Mouse (Mus musculus): Measurements from ENCODE around the gene Atp2b2. TPM values are rescaled to one million over a fixed set of nuclear protein-coding genes. Genes with fewer than 3 reads are reported as not detected.

Atp2b2 gene
- total and polyA plus RNA-seq, 2 experiments, result 1.0 to 1.1 TPM

DNA sequence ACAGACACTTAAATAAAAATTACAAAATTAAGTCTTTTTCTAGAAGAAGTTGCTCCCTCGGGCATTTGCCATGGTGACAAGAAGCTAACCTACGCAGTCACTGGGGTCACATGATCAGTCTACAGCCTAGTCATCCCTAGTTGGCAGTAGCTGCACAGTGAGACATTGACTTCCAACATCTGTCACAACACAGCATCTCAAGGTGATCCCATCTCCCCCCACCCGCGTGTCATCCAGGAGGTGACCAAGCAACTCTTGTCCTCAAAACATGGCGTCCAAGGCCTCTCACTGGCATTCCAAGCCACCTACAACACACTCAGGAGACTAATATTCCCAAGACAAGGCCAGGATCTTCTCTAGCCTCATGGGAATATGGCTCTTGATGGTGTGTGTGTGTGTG, 48.2 kb downstream of the Atp2b2 start:
- H3K27ac ChIP-seq (replicated peaks; ENCODE audit: insufficient read depth, low read depth, low read length), result no peak overlapping the region
- 89% methylated on average over 5 of the region's 5 CpGs for WGBS
- DNase-seq (ENCODE audit: extremely low read depth, low read depth, low spot score), result no peak
- no peaks in the 10 kb centered on the region for H3K36me3 ChIP-seq (ENCODE audit: control insufficient read depth, insufficient read depth, low read length)
- no peak overlapping the region for H3K4me3 ChIP-seq (ENCODE audit: insufficient read depth, low read depth, low read length)
- no peaks in the 10 kb centered on the region for H3K79me2 ChIP-seq (ENCODE audit: control insufficient read depth, insufficient read depth, low read length)
- no peaks in the 10 kb centered on the region for H3K4me1 ChIP-seq (ENCODE audit: control insufficient read depth, insufficient read depth, low read length)
- TF ChIP-seq CTCF (IDR thresholded peaks at IDR 0.05; ENCODE audit: low read depth, low read length) (no peak), POLR2A (IDR thresholded peaks at IDR 0.05; ENCODE audit: extremely low read depth, insufficient read depth, low read length) (no peak)
- no peak overlapping the region for H3K9ac ChIP-seq (ENCODE audit: low read depth, low read length)
- no peaks in the 10 kb centered on the region for H3K27me3 ChIP-seq (ENCODE audit: control insufficient read depth, insufficient read depth, low read length)

DNA sequence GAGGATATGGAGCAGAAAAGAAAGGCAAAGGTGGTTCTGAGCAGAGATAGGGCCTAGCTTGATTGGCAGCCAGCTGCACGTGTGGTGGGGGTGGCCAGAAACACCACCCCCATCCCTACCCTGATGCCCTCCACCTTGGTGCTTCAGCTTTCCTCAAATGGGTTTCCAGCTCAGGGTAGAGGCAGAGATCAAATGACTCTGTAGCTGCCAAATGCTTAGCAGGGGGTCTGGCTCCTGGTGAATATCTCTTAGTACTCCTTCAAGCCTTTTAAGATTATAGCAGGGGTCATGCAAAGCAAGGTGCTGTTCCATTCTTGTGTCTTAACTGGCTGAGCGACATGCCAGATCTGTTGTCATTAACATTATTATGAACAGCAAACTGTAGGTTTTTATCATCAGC, 50.3 kb downstream of the Atp2b2 start:
- TF ChIP-seq CTCF (IDR thresholded peaks at IDR 0.05; ENCODE audit: low read depth, low read length) (no peak), POLR2A (IDR thresholded peaks at IDR 0.05; ENCODE audit: extremely low read depth, insufficient read depth, low read length) (no peak)
- no peaks in the 10 kb centered on the region for H3K4me1 ChIP-seq (ENCODE audit: control insufficient read depth, insufficient read depth, low read length)
- H3K79me2 ChIP-seq (ENCODE audit: control insufficient read depth, insufficient read depth, low read length), result no peaks in the 10 kb centered on the region
- no peaks in the 10 kb centered on the region for H3K36me3 ChIP-seq (ENCODE audit: control insufficient read depth, insufficient read depth, low read length)
- DNase-seq (ENCODE audit: extremely low read depth, low read depth, low spot score), result no peak
- H3K27me3 ChIP-seq (ENCODE audit: control insufficient read depth, insufficient read depth, low read length), result no peaks in the 10 kb centered on the region
- 71% methylated on average over 2 of the region's 2 CpGs for WGBS
- H3K9ac ChIP-seq (ENCODE audit: low read depth, low read length), result no peak overlapping the region
- H3K27ac ChIP-seq (replicated peaks; ENCODE audit: insufficient read depth, low read depth, low read length), result no peak overlapping the region
- no peak overlapping the region for H3K4me3 ChIP-seq (ENCODE audit: insufficient read depth, low read depth, low read length)

DNA sequence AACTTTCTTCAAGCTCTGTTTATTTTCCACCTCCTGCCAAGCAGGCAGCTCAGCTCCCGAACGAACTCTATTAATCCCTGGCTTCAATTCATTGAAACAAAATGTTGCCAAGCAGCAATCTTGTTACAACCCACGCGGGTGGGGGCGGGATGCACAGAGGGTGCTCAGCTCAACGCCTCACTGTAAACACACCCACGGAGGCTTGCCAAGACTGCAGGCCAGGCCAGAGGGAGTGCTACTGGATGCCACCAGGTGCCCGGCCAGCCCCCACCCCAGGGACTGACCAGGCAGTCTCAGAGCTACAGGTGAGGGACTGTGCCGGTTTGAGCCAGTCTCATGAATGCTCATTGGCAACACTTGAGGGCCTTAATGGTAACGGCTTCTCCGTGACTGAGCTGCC, 50.9 kb downstream of the Atp2b2 start:
- DNase-seq (ENCODE audit: extremely low read depth, low read depth, low spot score), result peak; percentile 9
- WGBS, result 35% methylated on average over 11 of the region's 11 CpGs

DNA sequence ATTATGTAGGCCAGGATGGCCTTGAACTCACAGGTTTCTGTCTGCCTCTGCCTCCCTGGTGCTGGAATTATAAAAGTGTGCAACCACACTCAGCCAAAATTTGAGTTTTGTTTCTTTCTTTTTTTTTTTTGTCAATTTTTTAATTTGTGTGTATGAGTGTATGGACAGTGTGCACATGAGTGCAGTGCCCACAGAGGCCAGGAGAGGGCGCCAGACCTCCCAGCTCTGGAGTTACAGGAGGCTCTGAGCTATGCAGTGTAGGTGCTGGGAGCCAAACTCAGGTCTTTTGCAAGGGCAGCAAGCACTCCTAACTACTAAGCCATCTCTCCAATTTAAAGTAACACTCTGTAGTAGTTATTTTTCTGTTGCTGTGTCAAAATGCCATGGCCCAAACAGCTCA, 52.4 kb downstream of the Atp2b2 start:
- H3K27me3 ChIP-seq (ENCODE audit: control insufficient read depth, insufficient read depth, low read length), result no peaks in the 10 kb centered on the region
- TF ChIP-seq POLR2A (IDR thresholded peaks at IDR 0.05; ENCODE audit: extremely low read depth, insufficient read depth, low read length) (no peak), CTCF (IDR thresholded peaks at IDR 0.05; ENCODE audit: low read depth, low read length) (peak; percentile 44)
- 0% methylated on average over 1 of the region's 1 CpGs for WGBS
- H3K79me2 ChIP-seq (ENCODE audit: control insufficient read depth, insufficient read depth, low read length), result no peaks in the 10 kb centered on the region
- H3K9ac ChIP-seq (ENCODE audit: low read depth, low read length), result no peak overlapping the region
- no peak for DNase-seq (ENCODE audit: extremely low read depth, low read depth, low spot score)
- H3K4me1 ChIP-seq (ENCODE audit: control insufficient read depth, insufficient read depth, low read length), result no peaks in the 10 kb centered on the region
- H3K36me3 ChIP-seq (ENCODE audit: control insufficient read depth, insufficient read depth, low read length), result no peaks in the 10 kb centered on the region
- H3K4me3 ChIP-seq (ENCODE audit: insufficient read depth, low read depth, low read length), result no peak overlapping the region
- no peak overlapping the region for H3K27ac ChIP-seq (replicated peaks; ENCODE audit: insufficient read depth, low read depth, low read length)

More for the DNA sequence above, 50.9 kb downstream of the Atp2b2 start:
- Histone ChIP-seq H3K36me3 (ENCODE audit: control insufficient read depth, insufficient read depth, low read length) (no peaks in the 10 kb centered on the region), H3K4me1 (ENCODE audit: control insufficient read depth, insufficient read depth, low read length) (no peaks in the 10 kb centered on the region), H3K9ac (ENCODE audit: low read depth, low read length) (no peak overlapping the region), H3K27ac (replicated peaks; ENCODE audit: insufficient read depth, low read depth, low read length) (no peak overlapping the region), H3K27me3 (ENCODE audit: control insufficient read depth, insufficient read depth, low read length) (no peaks in the 10 kb centered on the region), H3K4me3 (ENCODE audit: insufficient read depth, low read depth, low read length) (no peak overlapping the region), H3K79me2 (ENCODE audit: control insufficient read depth, insufficient read depth, low read length) (no peaks in the 10 kb centered on the region)
- no peak for TF ChIP-seq POLR2A (IDR thresholded peaks at IDR 0.05; ENCODE audit: extremely low read depth, insufficient read depth, low read length)
- no peak for TF ChIP-seq CTCF (IDR thresholded peaks at IDR 0.05; ENCODE audit: low read depth, low read length)

DNA sequence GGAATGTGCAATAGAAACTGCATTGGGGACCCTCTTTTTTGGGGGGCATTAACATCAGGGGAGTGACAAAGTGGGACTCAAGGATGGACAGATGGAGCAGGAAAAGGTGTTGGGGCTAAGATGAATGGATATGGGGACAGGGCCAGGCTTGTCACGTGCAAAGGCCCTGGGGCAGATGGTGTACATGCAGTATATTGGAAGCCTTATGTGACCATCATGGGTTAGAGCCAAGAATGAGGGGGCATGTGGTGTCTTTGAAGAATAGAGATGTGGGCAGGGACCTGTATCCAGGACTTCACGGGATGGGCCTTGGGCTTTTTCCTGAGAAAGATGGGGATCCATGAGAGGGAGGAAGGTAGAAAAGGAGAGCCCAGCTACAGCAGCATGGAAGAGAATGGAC, 53.9 kb downstream of the Atp2b2 start:
- no peaks in the 10 kb centered on the region for H3K36me3 ChIP-seq (ENCODE audit: control insufficient read depth, insufficient read depth, low read length)
- no peak overlapping the region for H3K27ac ChIP-seq (replicated peaks; ENCODE audit: insufficient read depth, low read depth, low read length)

DNA sequence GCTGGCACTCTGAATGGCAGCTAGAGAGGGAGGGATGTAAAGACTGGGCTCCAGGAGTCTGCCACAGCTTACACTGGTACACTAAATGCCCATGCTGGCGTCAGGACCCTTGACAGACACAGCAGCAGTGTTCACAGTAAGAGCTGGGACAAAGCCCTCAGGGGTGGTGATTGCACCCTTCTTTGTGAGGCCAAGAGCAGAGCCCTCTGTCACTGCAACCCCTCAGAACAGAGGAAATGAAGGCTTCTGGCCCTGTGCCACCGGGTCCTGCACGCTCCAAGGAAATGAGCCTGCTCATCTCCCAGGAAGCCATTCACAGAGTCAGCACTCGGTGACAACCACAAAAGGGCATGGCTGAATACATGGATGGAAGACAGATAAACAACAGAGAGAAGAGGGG, 55.7 kb downstream of the Atp2b2 start:
- Histone ChIP-seq H3K4me1 (ENCODE audit: control insufficient read depth, insufficient read depth, low read length) (no peaks in the 10 kb centered on the region), H3K79me2 (ENCODE audit: control insufficient read depth, insufficient read depth, low read length) (no peaks in the 10 kb centered on the region), H3K36me3 (ENCODE audit: control insufficient read depth, insufficient read depth, low read length) (no peaks in the 10 kb centered on the region), H3K4me3 (ENCODE audit: insufficient read depth, low read depth, low read length) (no peak overlapping the region), H3K27me3 (ENCODE audit: control insufficient read depth, insufficient read depth, low read length) (no peaks in the 10 kb centered on the region), H3K27ac (replicated peaks; ENCODE audit: insufficient read depth, low read depth, low read length) (no peak overlapping the region), H3K9ac (ENCODE audit: low read depth, low read length) (no peak overlapping the region)
- 70% methylated on average over 4 of the region's 4 CpGs for WGBS
- TF ChIP-seq CTCF (IDR thresholded peaks at IDR 0.05; ENCODE audit: low read depth, low read length) (no peak), POLR2A (IDR thresholded peaks at IDR 0.05; ENCODE audit: extremely low read depth, insufficient read depth, low read length) (no peak)
- no peak for DNase-seq (ENCODE audit: extremely low read depth, low read depth, low spot score)

More for the DNA sequence above, 53.9 kb downstream of the Atp2b2 start:
- 87% methylated on average over 2 of the region's 2 CpGs for WGBS
- H3K79me2 ChIP-seq (ENCODE audit: control insufficient read depth, insufficient read depth, low read length), result no peaks in the 10 kb centered on the region
- TF ChIP-seq POLR2A (IDR thresholded peaks at IDR 0.05; ENCODE audit: extremely low read depth, insufficient read depth, low read length) (no peak), CTCF (IDR thresholded peaks at IDR 0.05; ENCODE audit: low read depth, low read length) (no peak)
- no peak overlapping the region for H3K9ac ChIP-seq (ENCODE audit: low read depth, low read length)
- no peak overlapping the region for H3K4me3 ChIP-seq (ENCODE audit: insufficient read depth, low read depth, low read length)
- no peak for DNase-seq (ENCODE audit: extremely low read depth, low read depth, low spot score)
- no peaks in the 10 kb centered on the region for H3K4me1 ChIP-seq (ENCODE audit: control insufficient read depth, insufficient read depth, low read length)
- no peaks in the 10 kb centered on the region for H3K27me3 ChIP-seq (ENCODE audit: control insufficient read depth, insufficient read depth, low read length)
